Mouse (Mus musculus): ENCODE data around the gene Macf1. TPM values are rescaled to one million over a fixed set of nuclear protein-coding genes. Genes with fewer than 3 reads are reported as not detected.
"Not testable (repeated sequence)": the region's sequence is repeated elsewhere in the genome, so short reads cannot be mapped to it uniquely, and the experiment has no call there.

The Macf1 gene
- total and polyA plus RNA-seq, 3 experiments: 29.1 to 138 (median 122) TPM

DNA sequence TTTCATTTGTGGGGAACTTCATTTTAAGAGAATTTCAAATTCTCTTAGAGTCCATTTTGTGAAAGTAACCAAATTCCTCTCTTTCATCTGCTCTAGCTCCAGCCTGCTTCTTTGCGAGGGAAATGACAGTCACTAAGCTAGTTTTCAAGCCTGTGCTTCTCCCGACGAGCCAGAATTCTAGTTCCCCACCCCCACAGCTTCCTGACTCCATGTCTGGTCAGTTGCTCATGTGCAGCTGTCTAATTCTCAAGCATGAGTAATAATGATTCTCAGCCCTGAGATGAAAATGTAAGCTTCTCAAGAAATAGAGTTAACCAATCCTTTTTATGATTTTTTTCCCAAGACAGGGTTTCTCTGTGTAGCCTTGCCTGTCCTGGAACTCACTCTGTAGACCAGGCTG is 236.9 kb downstream of the Macf1 start:
- no peak for DNase-seq

DNA sequence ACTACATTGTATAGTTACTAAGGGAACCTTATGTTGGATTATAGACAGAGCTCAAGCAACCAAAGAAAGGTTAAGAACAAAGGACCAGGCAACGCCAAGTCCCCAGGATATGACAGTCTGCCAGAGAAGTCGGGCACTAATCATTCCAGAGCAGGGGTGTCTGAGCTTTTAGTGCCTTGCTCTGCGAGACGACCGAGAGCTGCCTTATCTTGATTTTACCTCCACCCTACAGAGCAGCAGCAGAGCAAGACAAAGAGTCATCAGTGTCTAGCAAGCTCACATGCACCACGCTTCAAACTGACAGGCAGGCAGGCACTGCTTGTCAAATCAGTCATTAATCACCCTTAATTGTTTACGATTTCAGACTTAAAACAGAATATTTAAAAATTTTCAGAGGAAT is 237.4 kb downstream of the Macf1 start:
- no peak for DNase-seq

GRCm38 (mm10) chr4:123446221-123446620 is 237.9 kb downstream of the Macf1 start:
- DNase-seq: not testable (repeated sequence)

DNA sequence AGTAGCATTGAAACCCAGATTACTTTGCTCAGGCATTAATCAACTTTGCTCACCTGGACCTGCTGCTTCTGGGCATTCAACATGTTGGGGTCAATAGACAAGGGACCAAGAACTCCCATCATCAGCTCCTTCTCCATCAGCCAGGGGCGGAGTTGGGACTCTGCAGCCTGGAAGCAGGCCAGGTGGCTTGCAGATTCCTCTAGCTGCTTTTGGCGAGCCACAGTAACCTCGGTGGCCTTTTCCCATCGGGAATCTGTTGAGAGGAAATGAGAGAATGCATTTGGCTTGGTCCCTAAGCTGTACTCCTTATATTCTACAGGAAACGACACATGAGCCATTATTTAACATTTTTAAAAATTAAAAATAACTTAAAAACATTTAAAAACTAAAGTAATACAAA is 245.7 kb downstream of the Macf1 start:
- peak; percentile 46 for DNase-seq

DNA sequence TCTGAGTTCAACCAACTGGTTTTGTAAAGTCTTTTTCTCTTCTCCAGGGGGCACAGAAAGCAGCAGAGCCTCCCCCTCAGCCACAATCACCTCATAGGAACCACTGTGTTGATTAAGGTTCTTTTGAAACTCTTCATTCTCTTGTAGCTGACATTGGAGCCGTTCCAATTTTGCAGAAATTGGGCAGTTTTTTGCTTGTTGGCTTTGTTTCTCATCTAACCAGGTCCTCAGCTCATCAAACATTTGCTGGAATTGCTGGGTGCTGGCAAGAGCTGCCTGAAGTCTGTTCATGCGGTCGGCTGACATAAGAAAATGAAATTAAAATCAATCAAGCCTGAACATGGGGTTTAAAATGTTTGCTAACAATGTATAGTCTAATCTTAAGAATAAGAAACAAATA is 251.0 kb downstream of the Macf1 start:
- no peak for DNase-seq

DNA sequence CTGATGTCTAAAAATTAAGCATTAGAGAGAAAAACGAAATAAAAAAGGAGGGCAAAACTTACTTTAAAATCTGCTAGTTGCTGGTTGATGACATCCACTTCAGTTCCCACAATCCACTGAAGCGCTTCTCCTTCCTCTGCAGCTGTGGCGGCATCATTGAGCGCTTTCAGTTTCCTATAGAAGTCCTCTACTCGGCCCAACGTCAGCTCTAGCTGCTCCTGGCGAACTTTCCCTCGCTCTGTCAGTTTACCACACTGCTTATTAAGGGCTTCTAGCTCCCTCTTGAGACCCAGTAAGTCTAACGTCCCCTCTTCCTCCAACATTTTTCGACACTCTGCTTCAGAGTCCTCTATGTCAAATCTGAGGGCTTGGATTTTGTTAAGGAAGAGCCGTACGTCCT is 252.2 kb downstream of the Macf1 start:
- no peak for DNase-seq

GRCm38 (mm10) chr4:123427900-123428684 is 256.1 kb downstream of the Macf1 start:
- DNase-seq: no peak

DNA sequence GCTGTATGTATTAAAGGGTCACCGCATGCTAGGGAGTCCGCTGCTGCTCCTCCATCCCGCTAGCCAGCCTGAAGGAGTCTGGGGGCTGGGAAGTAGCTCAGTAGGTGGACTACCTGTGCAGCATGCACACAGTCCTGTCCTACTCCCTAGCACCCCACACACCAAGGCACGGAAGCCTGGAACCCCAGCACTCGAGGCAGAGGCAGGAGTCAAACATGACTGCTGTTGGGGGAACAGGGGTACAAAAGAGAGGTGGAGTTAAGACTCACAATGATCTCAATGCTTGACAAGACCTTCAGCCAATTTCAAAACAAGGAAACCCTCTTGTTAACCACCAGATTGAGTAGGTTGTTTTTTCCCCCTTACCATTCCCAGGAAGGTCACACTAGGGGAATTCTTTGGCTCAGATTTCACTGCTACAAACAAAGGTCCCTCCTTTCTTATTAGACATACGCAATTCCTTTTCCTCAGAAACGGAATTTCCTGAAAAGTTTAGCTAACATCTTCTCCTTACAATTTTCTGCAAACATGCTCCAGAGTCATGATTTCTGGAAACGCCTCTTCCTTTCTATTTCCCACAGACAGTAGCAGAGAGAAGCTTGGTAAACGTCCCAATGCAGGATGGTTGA is 256.8 kb downstream of the Macf1 start:
- DNase-seq: no peak

GRCm38 (mm10) chr4:123426429-123427080 is 257.6 kb downstream of the Macf1 start:
- DNase-seq: no peak

DNA sequence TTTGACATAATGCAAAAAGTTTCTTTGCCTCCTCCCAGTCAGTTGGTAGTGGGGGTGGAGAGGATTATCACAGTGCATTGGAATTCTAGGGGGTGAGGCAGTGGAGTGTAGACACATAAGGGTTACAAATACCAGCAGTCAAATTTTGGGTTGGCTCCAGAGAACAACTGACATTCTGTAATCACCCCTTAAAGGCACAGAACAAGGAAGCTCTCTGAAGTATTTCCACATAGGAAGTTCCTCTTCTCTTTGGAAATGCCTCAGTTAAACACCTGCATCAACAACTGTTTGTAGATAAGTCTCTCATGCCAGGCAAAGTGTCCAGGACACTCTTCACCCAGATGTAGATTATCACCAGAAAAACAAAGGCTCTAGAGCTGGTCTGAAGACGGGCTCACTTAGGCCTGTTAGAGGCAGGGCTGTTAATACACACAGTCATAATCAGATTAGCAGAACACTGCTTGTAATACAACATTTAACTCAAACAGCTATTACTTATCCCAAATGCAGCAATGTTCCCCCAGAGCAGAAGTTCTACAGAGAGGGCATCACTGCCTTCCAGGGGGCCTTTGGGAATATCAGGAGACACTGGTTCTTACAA is 258.4 kb downstream of the Macf1 start:
- DNase-seq: peak; percentile 28

GRCm38 (mm10) chr4:123424050-123424449 is 260.1 kb downstream of the Macf1 start:
- peak; percentile 25 for DNase-seq

DNA sequence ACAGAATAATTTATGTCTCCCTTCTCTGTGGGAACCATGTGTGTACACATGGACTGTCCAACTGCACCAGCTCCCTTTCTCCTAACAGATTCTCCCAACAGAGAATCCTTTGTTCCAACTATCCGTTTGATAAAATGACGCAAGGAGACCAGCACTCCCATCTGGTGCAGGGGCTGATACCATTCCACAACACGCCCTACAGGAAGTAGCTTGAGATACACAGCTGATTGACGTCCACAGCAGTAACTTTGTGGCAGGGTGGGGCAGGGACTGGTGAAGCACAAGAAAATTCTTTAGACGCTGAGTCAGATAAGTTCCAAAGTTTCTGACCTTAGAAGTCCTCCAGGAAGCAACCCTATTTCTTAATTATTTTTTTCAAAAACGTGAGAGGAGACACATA is 261.3 kb downstream of the Macf1 start:
- peak; percentile 36 for DNase-seq

DNA sequence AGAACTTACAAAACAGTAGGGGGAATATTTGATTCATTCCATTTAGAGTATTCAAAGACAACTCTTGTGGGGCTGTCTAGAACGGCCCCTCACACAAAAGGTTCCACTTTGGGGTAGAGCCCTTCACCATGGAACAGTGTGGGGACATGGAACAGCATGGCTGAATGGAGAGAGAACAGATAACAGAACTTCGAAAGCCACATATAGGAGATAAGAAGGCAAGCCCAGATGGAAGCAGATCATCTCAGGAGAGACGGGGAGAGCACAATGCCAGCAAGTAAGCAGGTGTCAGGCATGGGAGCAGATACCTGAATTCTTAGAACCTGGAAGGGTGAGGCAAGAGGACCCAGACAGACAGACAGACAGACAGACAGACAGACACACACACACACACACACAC is 266.1 kb downstream of the Macf1 start:
- no peak for DNase-seq

DNA sequence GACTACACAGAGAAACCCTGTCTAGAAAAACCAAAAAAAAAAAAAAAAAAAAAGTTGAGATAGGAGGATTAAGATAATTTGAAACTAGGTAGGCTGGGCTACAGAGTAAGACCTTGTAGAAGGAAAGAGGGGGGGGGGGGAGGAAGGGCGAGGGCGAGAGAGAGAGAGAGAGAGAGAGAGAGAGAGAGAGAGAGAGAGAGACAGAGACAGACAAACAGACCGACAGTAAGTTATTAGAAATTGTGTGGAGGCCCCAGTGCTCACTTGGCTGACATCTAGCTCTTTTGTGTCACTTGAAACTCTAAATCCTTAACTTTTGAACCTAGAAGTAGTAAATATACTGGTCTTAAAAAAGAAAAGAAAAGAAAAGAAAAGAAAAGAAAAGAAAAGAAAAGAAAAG is 266.7 kb downstream of the Macf1 start:
- no peak for DNase-seq

GRCm38 (mm10) chr4:123416829-123417228 is 267.3 kb downstream of the Macf1 start:
- DNase-seq: no peak

DNA sequence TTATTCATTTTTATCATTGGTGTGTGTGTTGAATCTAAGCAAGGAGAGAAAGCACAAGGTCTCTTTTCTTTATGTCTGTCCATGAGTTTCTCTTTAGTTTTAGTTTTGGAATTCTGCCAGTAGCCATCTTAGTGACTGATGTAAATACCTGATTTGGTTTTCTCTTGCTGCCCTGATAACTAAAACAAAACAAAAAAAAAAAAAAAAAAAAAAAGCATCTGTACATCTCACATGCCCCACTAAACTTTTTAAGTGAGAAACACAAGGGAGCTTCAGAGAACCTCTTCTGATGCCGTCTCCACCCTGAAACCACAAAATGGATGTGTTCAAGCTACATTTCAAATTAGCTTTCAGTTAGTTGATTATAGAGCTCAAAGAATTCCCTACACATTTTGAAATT is 268.6 kb downstream of the Macf1 start:
- no peak for DNase-seq

DNA sequence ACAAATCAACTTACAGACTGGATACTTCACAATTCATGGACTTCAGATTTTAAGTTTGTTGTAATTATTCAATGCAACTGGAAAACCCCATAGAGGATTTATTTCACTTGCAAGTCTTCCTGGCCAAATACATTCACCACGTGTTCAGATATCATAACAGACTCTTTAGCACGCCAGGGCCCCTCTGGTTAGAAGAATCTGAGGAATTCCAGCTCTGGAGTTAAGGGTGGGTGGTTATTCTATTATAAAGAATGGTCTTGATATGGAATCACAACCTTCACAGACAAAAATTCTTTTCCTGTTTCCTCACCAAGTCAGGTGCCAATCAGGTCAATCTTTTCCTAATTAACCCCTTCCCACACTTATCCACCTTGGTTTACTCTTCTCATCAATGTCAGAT is 270.3 kb downstream of the Macf1 start:
- no peak for DNase-seq

GRCm38 (mm10) chr4:123412981-123413380 is 271.2 kb downstream of the Macf1 start:
- no peak for DNase-seq

- DNase-seq: no peak
These were observed 271.7 kb downstream of the Macf1 start for GRCm38 (mm10) chr4:123412528-123412878.

DNA sequence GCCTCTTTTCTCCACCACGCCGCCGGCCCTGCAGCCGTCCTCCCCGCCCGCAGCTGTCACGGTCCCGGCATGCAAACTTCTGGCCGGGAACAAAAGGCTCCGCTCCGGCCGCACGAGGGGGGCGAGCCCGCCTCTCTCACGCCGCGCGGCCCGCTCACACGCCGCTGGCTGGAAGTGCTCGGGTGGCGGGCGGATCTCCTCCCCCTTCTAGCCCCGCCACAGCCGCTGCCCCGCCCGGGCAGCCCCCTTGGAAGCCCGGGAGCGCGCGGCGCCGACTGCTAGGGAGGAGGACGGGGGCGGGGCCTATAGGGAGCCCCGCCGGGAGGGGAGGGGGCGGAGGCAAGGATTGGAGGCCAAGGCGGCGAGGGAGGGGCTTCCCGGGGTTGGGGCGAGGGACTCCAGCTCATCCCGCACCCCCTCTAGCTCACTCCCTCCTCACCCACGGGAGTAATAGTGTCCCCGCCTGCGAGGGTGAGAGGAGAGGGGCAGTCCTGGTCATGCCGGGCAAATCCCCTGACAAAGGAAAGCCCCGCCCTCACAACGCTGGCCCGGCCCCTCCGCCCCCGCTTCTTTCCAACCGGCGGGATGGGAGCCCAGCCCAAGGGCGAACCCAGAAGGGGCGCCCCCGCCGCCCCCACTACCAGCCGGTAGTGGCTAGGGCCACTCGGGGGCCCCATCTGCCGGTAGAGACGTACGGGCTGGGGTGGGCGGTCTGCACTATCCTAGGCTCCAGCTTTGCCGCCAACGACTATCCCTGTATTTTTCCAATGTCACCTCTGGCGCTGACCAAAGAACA is 272.2 kb downstream of the Macf1 start:
- peak; percentile 94 for DNase-seq

- DNase-seq: no peak
These were observed 273.0 kb downstream of the Macf1 start for GRCm38 (mm10) chr4:123411006-123411731.
